Mouse (Mus musculus): ENCODE measurements around the gene Sin3b. TPM values are rescaled to one million over a fixed set of nuclear protein-coding genes. Genes with fewer than 3 reads are reported as not detected.

Gene Sin3b
- total RNA-seq, 2 experiments from 2014 or later, result 76.0 to 78.8 TPM

- DNase-seq, result no peak
Observed at GRCm38 (mm10) chr8:72753165-72753564, 30.1 kb downstream of the Sin3b start.

GRCm38 (mm10) chr8:72753781-72754180 is 30.7 kb downstream of the Sin3b start:
- no peak for DNase-seq

- no peak for DNase-seq
Observed at GRCm38 (mm10) chr8:72756031-72756430, 32.9 kb downstream of the Sin3b start.

GRCm38 (mm10) chr8:72756771-72757390 is 33.8 kb downstream of the Sin3b start:
- DNase-seq, result peak in 1 of 2 experiments; percentile 0

- DNase-seq, result peak in 1 of 2 experiments; percentile 0
Observed at GRCm38 (mm10) chr8:72757426-72758195, 34.5 kb downstream of the Sin3b start.

- DNase-seq, result peak in 1 of 2 experiments; percentile 1
Observed at GRCm38 (mm10) chr8:72758310-72758709, 35.2 kb downstream of the Sin3b start.

- DNase-seq, result peak in 1 of 2 experiments; percentile 0
Observed at GRCm38 (mm10) chr8:72760216-72760615, 37.1 kb downstream of the Sin3b start.

- DNase-seq, result peak; percentile 12 to 35
Observed at GRCm38 (mm10) chr8:72761322-72762051, 38.4 kb downstream of the Sin3b start, which contains the start of gene F2rl3. Gene F2rl3 (plus strand): TSS chr8:72761880.

- peak in 1 of 2 experiments; percentile 0 for DNase-seq
Observed at GRCm38 (mm10) chr8:72762306-72762705, 39.2 kb downstream of the Sin3b start.

- DNase-seq, result no peak
Observed at GRCm38 (mm10) chr8:72765696-72766095, 42.6 kb downstream of the Sin3b start.

- DNase-seq, result no peak
Observed at GRCm38 (mm10) chr8:72766777-72767176, 43.7 kb downstream of the Sin3b start.

- no peak for DNase-seq
Observed at GRCm38 (mm10) chr8:72777797-72778196, 54.7 kb downstream of the Sin3b start.

GRCm38 (mm10) chr8:72780644-72781043 is 57.6 kb downstream of the Sin3b start:
- DNase-seq, result no peak

- no peak for DNase-seq
Observed at GRCm38 (mm10) chr8:72801583-72801982, 78.5 kb downstream of the Sin3b start.

Small RNA genes lying within 50 kb of the gene (microRNA-seq; reads per million reads assigned to microRNA genes)
- gene Gm26237, result 0 reads per million in 2 experiments

Other genes starting within 250 kb of the Sin3b start
- gene Cherp, start 248.1 kb upstream of the Sin3b start, total RNA-seq (2021), result 10 to 100 TPM; 23.1 to 33.6 TPM
- 10 to 100 TPM; 73.6 to 73.7 TPM for gene Slc35e1, start 230.7 kb upstream of the Sin3b start, total RNA-seq (2021)
- gene Med26, start 175.0 kb upstream of the Sin3b start, total RNA-seq (2021), result 1 to 10 TPM; 7.3 to 9.8 TPM
- 100 to 1,000 TPM; 118 to 130 TPM for gene Smim7, start 152.2 kb upstream of the Sin3b start, total RNA-seq (2021)
- gene Tmem38a, start 151.2 kb upstream of the Sin3b start, total RNA-seq (2021), result 100 to 1,000 TPM; 474 to 492 TPM
- gene Nwd1, start 76.6 kb upstream of the Sin3b start, total RNA-seq (2021), result under 1 TPM; 0.27 to 0.54 TPM
- 1 to 10 TPM in 1 of 2 experiments, under 1 TPM in 1; 0.69 to 1.2 TPM for gene F2rl3, start 38.6 kb downstream of the Sin3b start, total RNA-seq (2021)

Data from heart, adult 18-20 months (tissue).